Mouse (Mus musculus): ENCODE results near the gene Faf1. TPM values are rescaled to one million over a fixed set of nuclear protein-coding genes. Genes with fewer than 3 reads are reported as not detected.

Faf1 gene
- polyA plus RNA-seq, 1 experiment from 2014 or later: 20.8 TPM

GRCm38 (mm10) chr4:109945554-109945953 lies 269.2 kb downstream of the Faf1 start:
- H3K4me3 ChIP-seq (ENCODE audit: low read depth, low read length): no peak overlapping the region
- ATAC-seq (ENCODE audit: low FRiP score, low TSS enrichment) (no peak), DNase-seq (ENCODE audit: low spot score) (no peak)
- H3K4me1 ChIP-seq (replicated peaks; ENCODE audit: control insufficient read depth, insufficient read depth): no peaks in the 10 kb centered on the region
- H3K27ac ChIP-seq (replicated peaks): no peak overlapping the region
- TF ChIP-seq CTCF (IDR thresholded peaks at IDR 0.05; ENCODE audit: low read depth): no peak
- no peaks in the 10 kb centered on the region for H3K9me3 ChIP-seq (ENCODE audit: control insufficient read depth, low read length)
- H3K4me2 ChIP-seq (replicated peaks; ENCODE audit: low read depth): no peak overlapping the region
- H3K27me3 ChIP-seq (ENCODE audit: control insufficient read depth, insufficient read depth, low read length): no peaks in the 10 kb centered on the region
- no peaks in the 10 kb centered on the region for H3K36me3 ChIP-seq (ENCODE audit: control insufficient read depth, insufficient read depth, low read length)
- no peak overlapping the region for H3K9ac ChIP-seq (ENCODE audit: low read length)
- WGBS: 94% methylated on average over 1 of the region's 1 CpGs

- no peak for ATAC-seq (ENCODE audit: low FRiP score, low TSS enrichment)
Observed at GRCm38 (mm10) chr4:109949307-109949706, 272.9 kb downstream of the Faf1 start.

GRCm38 (mm10) chr4:109953509-109953908 lies 277.1 kb downstream of the Faf1 start:
- Histone ChIP-seq H3K9me3 (ENCODE audit: control insufficient read depth, low read length) (no peaks in the 10 kb centered on the region), H3K4me1 (replicated peaks; ENCODE audit: control insufficient read depth, insufficient read depth) (no peaks in the 10 kb centered on the region), H3K9ac (ENCODE audit: low read length) (no peak overlapping the region), H3K27me3 (ENCODE audit: control insufficient read depth, insufficient read depth, low read length) (no peaks in the 10 kb centered on the region), H3K36me3 (ENCODE audit: control insufficient read depth, insufficient read depth, low read length) (no peaks in the 10 kb centered on the region), H3K4me3 (ENCODE audit: low read depth, low read length) (no peak overlapping the region), H3K4me2 (replicated peaks; ENCODE audit: low read depth) (no peak overlapping the region), H3K27ac (replicated peaks) (no peak overlapping the region)
- TF ChIP-seq CTCF (IDR thresholded peaks at IDR 0.05; ENCODE audit: low read depth): no peak
- TF ChIP-seq EP300 (optimal IDR thresholded peaks at IDR 0.05): no peak
- DNase-seq (ENCODE audit: low spot score): no peak
- WGBS: 85% methylated on average over 1 of the region's 1 CpGs
- no peak for ATAC-seq (ENCODE audit: low FRiP score, low TSS enrichment)

More at GRCm38 (mm10) chr4:109949307-109949706, 272.9 kb downstream of the Faf1 start:
- Histone ChIP-seq H3K4me3 (ENCODE audit: low read depth, low read length) (no peak overlapping the region), H3K4me1 (replicated peaks; ENCODE audit: control insufficient read depth, insufficient read depth) (no peaks in the 10 kb centered on the region), H3K9me3 (ENCODE audit: control insufficient read depth, low read length) (no peaks in the 10 kb centered on the region), H3K36me3 (ENCODE audit: control insufficient read depth, insufficient read depth, low read length) (no peaks in the 10 kb centered on the region), H3K27me3 (ENCODE audit: control insufficient read depth, insufficient read depth, low read length) (no peaks in the 10 kb centered on the region), H3K4me2 (replicated peaks; ENCODE audit: low read depth) (no peak overlapping the region), H3K27ac (replicated peaks) (no peak overlapping the region), H3K9ac (ENCODE audit: low read length) (no peak overlapping the region)
- 93% methylated on average over 3 of the region's 3 CpGs for WGBS
- TF ChIP-seq CTCF (IDR thresholded peaks at IDR 0.05; ENCODE audit: low read depth) (no peak), EP300 (optimal IDR thresholded peaks at IDR 0.05) (no peak)
- DNase-seq (ENCODE audit: low spot score): no peak

GRCm38 (mm10) chr4:109960201-109960935 lies 284.0 kb downstream of the Faf1 start:
- Histone ChIP-seq H3K27ac (replicated peaks) (no peak overlapping the region), H3K9me3 (ENCODE audit: control insufficient read depth, low read length) (no peaks in the 10 kb centered on the region), H3K4me3 (ENCODE audit: low read depth, low read length) (no peak overlapping the region), H3K9ac (ENCODE audit: low read length) (no peak overlapping the region), H3K4me2 (replicated peaks; ENCODE audit: low read depth) (no peak overlapping the region), H3K27me3 (ENCODE audit: control insufficient read depth, insufficient read depth, low read length) (no peaks in the 10 kb centered on the region), H3K36me3 (ENCODE audit: control insufficient read depth, insufficient read depth, low read length) (no peaks in the 10 kb centered on the region), H3K4me1 (replicated peaks; ENCODE audit: control insufficient read depth, insufficient read depth) (no peaks in the 10 kb centered on the region)
- no peak for ATAC-seq (ENCODE audit: low FRiP score, low TSS enrichment)
- WGBS: 52% methylated on average over 5 of the region's 5 CpGs
- DNase-seq (ENCODE audit: low spot score): no peak
- TF ChIP-seq EP300 (optimal IDR thresholded peaks at IDR 0.05) (no peak), CTCF (IDR thresholded peaks at IDR 0.05; ENCODE audit: low read depth) (no peak)

GRCm38 (mm10) chr4:109963570-109964279 lies 287.3 kb downstream of the Faf1 start:
- 62% methylated on average over 5 of the region's 5 CpGs for WGBS
- H3K4me3 ChIP-seq (ENCODE audit: low read depth, low read length): no peak overlapping the region
- no peak overlapping the region for H3K27ac ChIP-seq (replicated peaks)
- DNase-seq (ENCODE audit: low spot score) (no peak), ATAC-seq (ENCODE audit: low FRiP score, low TSS enrichment) (no peak)
- H3K9ac ChIP-seq (ENCODE audit: low read length): no peak overlapping the region
- H3K4me2 ChIP-seq (replicated peaks; ENCODE audit: low read depth): no peak overlapping the region
- no peaks in the 10 kb centered on the region for H3K9me3 ChIP-seq (ENCODE audit: control insufficient read depth, low read length)
- no peaks in the 10 kb centered on the region for H3K4me1 ChIP-seq (replicated peaks; ENCODE audit: control insufficient read depth, insufficient read depth)
- H3K27me3 ChIP-seq (ENCODE audit: control insufficient read depth, insufficient read depth, low read length): no peaks in the 10 kb centered on the region
- TF ChIP-seq CTCF (IDR thresholded peaks at IDR 0.05; ENCODE audit: low read depth) (no peak), EP300 (optimal IDR thresholded peaks at IDR 0.05) (no peak)
- no peaks in the 10 kb centered on the region for H3K36me3 ChIP-seq (ENCODE audit: control insufficient read depth, insufficient read depth, low read length)

- Histone ChIP-seq H3K27me3 (ENCODE audit: control insufficient read depth, insufficient read depth, low read length) (peaks cover 6% of the 10 kb centered on the region), H3K9me3 (ENCODE audit: control insufficient read depth, low read length) (no peaks in the 10 kb centered on the region), H3K27ac (replicated peaks) (no peak overlapping the region), H3K9ac (ENCODE audit: low read length) (no peak overlapping the region), H3K4me1 (replicated peaks; ENCODE audit: control insufficient read depth, insufficient read depth) (no peaks in the 10 kb centered on the region), H3K36me3 (ENCODE audit: control insufficient read depth, insufficient read depth, low read length) (no peaks in the 10 kb centered on the region), H3K4me2 (replicated peaks; ENCODE audit: low read depth) (no peak overlapping the region), H3K4me3 (ENCODE audit: low read depth, low read length) (no peak overlapping the region)
- TF ChIP-seq EP300 (optimal IDR thresholded peaks at IDR 0.05): no peak
- TF ChIP-seq CTCF (IDR thresholded peaks at IDR 0.05; ENCODE audit: low read depth): no peak
- WGBS: 83% methylated on average over 5 of the region's 5 CpGs
- no peak for ATAC-seq (ENCODE audit: low FRiP score, low TSS enrichment)
- DNase-seq (ENCODE audit: low spot score): no peak
Observed at GRCm38 (mm10) chr4:109969561-109969960, 293.2 kb downstream of the Faf1 start.
